Mouse (Mus musculus) kidney, postnatal 0 days (tissue): ENCODE data around the gene Pabpn1l. TPM values are rescaled to one million over a fixed set of nuclear protein-coding genes. Genes with fewer than 3 reads are reported as not detected.

Source experiments
- ATAC-seq: fragments of 200-750 bp; cut with Nextera tagmentation; replicated peaks from 2 replicates; pipeline ENCODE4 v1.8.0; 2017; ENCODE audit warnings: low read depth, moderate number of reproducible peaks, moderate TSS enrichment, moderate library complexity; ENCODE audit not compliant: low FRiP score
- DNase-seq: peaks from one replicate; pipeline ENCODE4 v3.0.0-alpha.2; 2016; ENCODE audit warnings: low spot score
- H3K27ac ChIP-seq: fragments of 300-500 bp; sonication (generic); 2 replicates; pipeline ENCODE4 v1.5.1; 2014; ENCODE audit warnings: mild to moderate bottlenecking
- H3K27me3 ChIP-seq: fragments of 300-500 bp; sonication (generic); 2 replicates; pipeline ENCODE4 v1.6.1; 2014; ENCODE audit warnings: low read length, mixed read lengths; ENCODE audit not compliant: insufficient read depth
- H3K36me3 ChIP-seq: fragments of 300-500 bp; sonication (generic); 2 replicates; pipeline ENCODE4 v1.6.1; 2014; ENCODE audit warnings: low read length, mixed read lengths; ENCODE audit not compliant: insufficient read depth
- H3K4me1 ChIP-seq: fragments of 300-500 bp; sonication (generic); replicated peaks from 2 replicates; pipeline ENCODE4 v1.6.1; 2014; ENCODE audit warnings: antibody characterized with exemption, low read length, mixed read lengths; ENCODE audit not compliant: insufficient read depth
- H3K4me2 ChIP-seq: fragments of 300-500 bp; sonication (generic); 2 replicates; pipeline ENCODE4 v1.6.1; 2014; ENCODE audit warnings: mild to moderate bottlenecking, low read length, moderate library complexity, mixed read lengths
- H3K4me3 ChIP-seq: fragments of 300-500 bp; sonication (generic); replicated peaks from 2 replicates; pipeline ENCODE4 v1.5.1; 2014; ENCODE audit warnings: low read depth, low read length
- H3K9ac ChIP-seq: fragments of 300-500 bp; sonication (generic); 2 replicates; pipeline ENCODE4 v1.6.1; 2014; ENCODE audit warnings: low read depth, low read length
- H3K9me3 ChIP-seq: fragments of 300-500 bp; sonication (generic); replicated peaks from 2 replicates; pipeline ENCODE4 v1.6.1; 2016; ENCODE audit warnings: low read length, inconsistent platforms, mixed read lengths
- CTCF ChIP-seq: IDR thresholded peaks from 2 replicates; pipeline ENCODE4 v1.5.1; 2016; ENCODE audit warnings: antibody characterized with exemption, low read depth, mild to moderate bottlenecking, moderate library complexity
- WGBS: fragments of 180-500 bp; shearing (Covaris S2); extraction: QIAGEN DNeasy Blood & Tissue Kit; methylation state at CpG from one replicate; pipeline ENCODE4 v1.1.7; 2014; 5-methylcytosine and 5-hydroxymethylcytosine counted together
- polyA plus RNA-seq: library from polyadenylated mRNA; unstranded; fragments of >200 nt; fragmentation: Nextera tagmentation; extraction: Ambion mirVana; gene quantifications from 2 replicates; pipeline ENCODE4 v1.2.1, GENCODE M21; 2015

Pabpn1l gene
- polyA plus RNA-seq, 1 experiment from 2014 or later, result 0.22 TPM

- ATAC-seq (no peak), DNase-seq (no peak)
- 0 out of 2 replicates have a peak, but pooled peaks cover 3% of the 10 kb centered on the region for H3K36me3 ChIP-seq
- H3K4me3 ChIP-seq, result no peak overlapping the region
- no peak for TF ChIP-seq CTCF
- no peaks in the 10 kb centered on the region for H3K9me3 ChIP-seq
- H3K9ac ChIP-seq, result 0 out of 2 replicates have a peak overlapping the region, but pooled peaks have one; percentile 27
- peaks cover 19% of the 10 kb centered on the region for H3K4me1 ChIP-seq
- H3K27ac ChIP-seq, result no peak overlapping the region
- no peak overlapping the region for H3K4me2 ChIP-seq
- no peaks in the 10 kb centered on the region for H3K27me3 ChIP-seq
- 56% methylated on average over 9 of the region's 9 CpGs for WGBS
Observed at GRCm38 (mm10) chr8:122616181-122616905, 6.2 kb downstream of the Pabpn1l start.

- ATAC-seq (peak; percentile 94), DNase-seq (peak; percentile 100)
- Histone ChIP-seq H3K4me1 (peaks cover 8% of the 10 kb centered on the region; the same call in 1 of the 2 replicates), H3K4me2 (peak within 1 kb of the TSS; percentile 79), H3K9ac (peak within 1 kb of the TSS; percentile 69), H3K27ac (peak within 1 kb of the TSS; percentile 83), H3K9me3 (no peaks in the 10 kb centered on the region), H3K36me3 (0 out of 2 replicates have a peak, but pooled peaks cover 3% of the 10 kb centered on the region), H3K27me3 (no peaks in the 10 kb centered on the region), H3K4me3 (peak within 1 kb of the TSS; percentile 60)
- WGBS, result under 1% methylated on average over 55 of the region's 57 CpGs
- TF ChIP-seq CTCF, result peak; percentile 75
Observed at GRCm38 (mm10) chr8:122611295-122612133, 11.0 kb downstream of the Pabpn1l start, which contains the start of the genes Galns and Trappc2l. Galns (minus strand) TSS chr8:122611463. Trappc2l (plus strand) TSS chr8:122611640.

- 0 out of 2 replicates have a peak, but pooled peaks cover 3% of the 10 kb centered on the region for H3K36me3 ChIP-seq
- ATAC-seq, result peak; percentile 46
- H3K4me2 ChIP-seq, result peak overlapping the region; percentile 79
- no peaks in the 10 kb centered on the region for H3K9me3 ChIP-seq
- peak overlapping the region; percentile 60 for H3K4me3 ChIP-seq
- peak overlapping the region; percentile 56 for H3K9ac ChIP-seq
- 4% methylated on average over 20 of the region's 20 CpGs for WGBS
- TF ChIP-seq CTCF, result no peak
- H3K27ac ChIP-seq, result peak overlapping the region; percentile 76
- DNase-seq, result peak; percentile 66
- H3K4me1 ChIP-seq, result peaks cover 8% of the 10 kb centered on the region; the same call in 1 of the 2 replicates
- no peaks in the 10 kb centered on the region for H3K27me3 ChIP-seq
Observed at GRCm38 (mm10) chr8:122610612-122611277, 11.8 kb downstream of the Pabpn1l start.

GRCm38 (mm10) chr8:122610209-122610608 lies 12.3 kb downstream of the Pabpn1l start:
- no peak for TF ChIP-seq CTCF
- ATAC-seq (no peak), DNase-seq (no peak)
- Histone ChIP-seq H3K4me1 (peaks cover 8% of the 10 kb centered on the region; the same call in 1 of the 2 replicates), H3K27ac (no peak overlapping the region), H3K4me2 (peak overlapping the region; percentile 79), H3K9ac (no peak overlapping the region), H3K9me3 (no peaks in the 10 kb centered on the region), H3K4me3 (no peak overlapping the region), H3K27me3 (no peaks in the 10 kb centered on the region), H3K36me3 (0 out of 2 replicates have a peak, but pooled peaks cover 3% of the 10 kb centered on the region)
- 59% methylated on average over 4 of the region's 4 CpGs for WGBS

- ATAC-seq (no peak), DNase-seq (no peak)
- no peak overlapping the region for H3K4me3 ChIP-seq
- WGBS, result 74% methylated on average over 11 of the region's 12 CpGs
- H3K27ac ChIP-seq, result no peak overlapping the region
- H3K9me3 ChIP-seq, result no peaks in the 10 kb centered on the region
- H3K9ac ChIP-seq, result no peak overlapping the region
- no peaks in the 10 kb centered on the region for H3K36me3 ChIP-seq
- no peaks in the 10 kb centered on the region for H3K4me1 ChIP-seq
- H3K4me2 ChIP-seq, result no peak overlapping the region
- H3K27me3 ChIP-seq, result no peaks in the 10 kb centered on the region
- TF ChIP-seq CTCF, result no peak
Observed at GRCm38 (mm10) chr8:122606810-122607209, 15.7 kb downstream of the Pabpn1l start.
